Comparison of ENCODE assay signal across 8 mouse cellular contexts in genomic region chr9:108566815-108567776, GRCm38 (mm10). TPM values are rescaled to one million over a fixed set of nuclear protein-coding genes. Genes with fewer than 3 reads are reported as not detected.
DNase-seq lines count a peak whose midpoint lies in the region; ATAC-seq and TF ChIP-seq lines count a peak whose summit lies in the region.

TSS of gene Ndufaf3 (minus strand) at chr9:108567434.

- peak; percentile 97 for DNase-seq in ES-CJ7 (ENCODE audit: low read depth, low spot score)
- DNase-seq in cerebellum, adult 11 months = peak; percentile 94
- peak; percentile 98 for DNase-seq in forebrain, embryonic 14.5 days (ENCODE audit: low spot score)
- DNase-seq in heart, postnatal 14 days = peak; percentile 95 to 97
- DNase-seq in layer of hippocampus, adult 18-20 months (ENCODE audit: low spot score in 2 of 2) = peak; percentile 94 to 97
- peak; percentile 95 for DNase-seq in lung, adult 2 months
- peak; percentile 92 to 95 for DNase-seq in thymus, adult 18-20 months

- TF ChIP-seq CTCF in lung, adult 2 months (IDR thresholded peaks at IDR 0.05; ENCODE audit: insufficient read depth, low read length) = peak; percentile 88

- peak within 1 kb of the TSS; percentile 95 for H3K27ac ChIP-seq in forebrain, embryonic 14.5 days (ENCODE audit: low read depth, low read length)

- H3K4me1 ChIP-seq in forebrain, embryonic 14.5 days (ENCODE audit: control insufficient read depth, insufficient read depth, low read length) = peaks cover 21% of the 10 kb centered on the region
- H3K4me1 ChIP-seq in lung, adult 2 months (ENCODE audit: control insufficient read depth, insufficient read depth, low read length) = 0 out of 2 replicates have a peak, but pooled peaks cover 4% of the 10 kb centered on the region

- WGBS in forebrain, embryonic 14.5 days = under 1% methylated on average over 71 of the region's 73 CpGs
- WGBS in lung, adult 2 months = under 1% methylated on average over 73 of the region's 73 CpGs

- peaks cover 53% of the 10 kb centered on the region for H3K36me3 ChIP-seq in forebrain, embryonic 14.5 days (ENCODE audit: control insufficient read depth, insufficient read depth, low read length)

- no peaks in the 10 kb centered on the region for H3K9me3 ChIP-seq in forebrain, embryonic 14.5 days (replicated peaks; ENCODE audit: control insufficient read depth, low read length)

- H3K9ac ChIP-seq in forebrain, embryonic 14.5 days (ENCODE audit: low read length) = peak within 1 kb of the TSS; percentile 82

- peak; percentile 98 for TF ChIP-seq POLR2A in lung, adult 2 months (IDR thresholded peaks at IDR 0.05; ENCODE audit: borderline replicate concordance, extremely low read depth, low read depth, low read length)

- peak within 1 kb of the TSS; percentile 72 for H3K4me3 ChIP-seq in forebrain, embryonic 14.5 days (ENCODE audit: low read depth, low read length)
- peak within 1 kb of the TSS; percentile 97 for H3K4me3 ChIP-seq in lung, adult 2 months (replicated peaks; ENCODE audit: extremely low read depth, low read depth, low read length)

- H3K4me2 ChIP-seq in forebrain, embryonic 14.5 days (ENCODE audit: low read length) = peak within 1 kb of the TSS; percentile 99

- intact Hi-C loops in heart, postnatal 14 days (cut with DNase I) = loop anchor here (5.0 kb wide), 1 partner anchor 50 kb away; the partner anchor contains the start of gene Qrich1

- no peaks in the 10 kb centered on the region for H3K27me3 ChIP-seq in forebrain, embryonic 14.5 days (replicated peaks; ENCODE audit: control insufficient read depth, insufficient read depth, low read length)

- peak; percentile 86 for ATAC-seq in forebrain, embryonic 14.5 days
- ATAC-seq in neutrophil, adult 5-6 weeks (ENCODE audit: extremely low read depth, insufficient number of reproducible peaks, low FRiP score, poor library complexity, severe bottlenecking) = peak; percentile 76

RNA-seq across cellular contexts. Expression of gene Ndufaf3, which starts in this region (rescaled TPM):
- polyA plus RNA-seq in forebrain, embryonic 14.5 days (2014; fragmentation: Nextera tagmentation; extraction: Ambion mirVana) = 82.7 and 105 TPM in 2 replicates
- 10 to 100 TPM; 53.1 to 59.8 TPM for total RNA-seq in heart, postnatal 14 days (2021)
- total RNA-seq in layer of hippocampus, adult 18-20 months (2021) = 10 to 100 TPM; 73.5 to 75.0 TPM
- 45.5 and 46.3 TPM in 2 replicates for polyA plus RNA-seq in lung, adult 2 months (2012; rRNA removed)
- 15.5 and 17.0 TPM in 2 replicates for total RNA-seq in neutrophil, adult 5-6 weeks (2017)

Comparison
In these comparisons a context has a peak if more than half of its experiments do, and no peak if none do; other contexts are left out.
1. Peak in every context shown above with its lines: DNase-seq, ATAC-seq, H3K4me3 ChIP-seq and H3K27ac ChIP-seq.